Mouse (Mus musculus) cerebellum, postnatal 36 days (tissue): ENCODE measurements around the gene Cxcl10.
"Not testable (repeated sequence)": the region's sequence is repeated elsewhere in the genome, so short reads cannot be mapped to it uniquely, and the experiment has no call there.

ENCODE experiments used
- DNase-seq, 2 experiments: peaks; one replicate each; pipeline ENCODE4 v3.0.0; 2021 to 2022; ENCODE audit warnings: mixed read lengths in 2 of 2

Gene Cxcl10

GRCm38 (mm10) chr5:92368392-92368791 is 19.7 kb upstream of the Cxcl10 start:
- peak; percentile 33 to 61 for DNase-seq

GRCm38 (mm10) chr5:92366565-92366964 is 17.9 kb upstream of the Cxcl10 start:
- DNase-seq, result no peak

- peak; percentile 49 to 57 for DNase-seq
Measured at GRCm38 (mm10) chr5:92365146-92365705, 16.5 kb upstream of the Cxcl10 start.

- DNase-seq, result no peak
Measured at GRCm38 (mm10) chr5:92364011-92364410, 15.3 kb upstream of the Cxcl10 start.

- no peak for DNase-seq
Measured at GRCm38 (mm10) chr5:92363179-92363578, 14.5 kb upstream of the Cxcl10 start.

GRCm38 (mm10) chr5:92358767-92359455 is 10.2 kb upstream of the Cxcl10 start:
- no peak for DNase-seq

GRCm38 (mm10) chr5:92358033-92358432 is 9.3 kb upstream of the Cxcl10 start:
- no peak for DNase-seq

- no peak for DNase-seq
Measured at GRCm38 (mm10) chr5:92353517-92353916, 4.8 kb upstream of the Cxcl10 start.

- DNase-seq, result not testable (repeated sequence)
Measured at GRCm38 (mm10) chr5:92352716-92353115, 4.0 kb upstream of the Cxcl10 start.

- DNase-seq, result no peak
Measured at GRCm38 (mm10) chr5:92349731-92350130, 1.0 kb upstream of the Cxcl10 start.

GRCm38 (mm10) chr5:92345006-92345405 is 3.7 kb downstream of the Cxcl10 start:
- DNase-seq, result no peak

- no peak for DNase-seq
Measured at GRCm38 (mm10) chr5:92340606-92341005, 8.1 kb downstream of the Cxcl10 start.

GRCm38 (mm10) chr5:92336743-92337142 is 11.9 kb downstream of the Cxcl10 start:
- DNase-seq, result no peak

GRCm38 (mm10) chr5:92332359-92332840 is 16.3 kb downstream of the Cxcl10 start:
- DNase-seq, result no peak

- no peak for DNase-seq
Measured at GRCm38 (mm10) chr5:92331635-92332338, 16.9 kb downstream of the Cxcl10 start, which contains the start of gene Art3. Art3 (plus strand) TSS chr5:92331827.

- no peak for DNase-seq
Measured at GRCm38 (mm10) chr5:92331122-92331521, 17.6 kb downstream of the Cxcl10 start.

GRCm38 (mm10) chr5:92327929-92328328 is 20.8 kb downstream of the Cxcl10 start, which contains the start of gene Cxcl9:
Cxcl9 (minus strand) TSS chr5:92328079.
- DNase-seq, result no peak

GRCm38 (mm10) chr5:92327367-92327766 is 21.3 kb downstream of the Cxcl10 start:
- DNase-seq, result no peak

- no peak for DNase-seq
Measured at GRCm38 (mm10) chr5:92323264-92323663, 25.4 kb downstream of the Cxcl10 start.

GRCm38 (mm10) chr5:92322612-92323011 is 26.1 kb downstream of the Cxcl10 start:
- DNase-seq, result no peak

GRCm38 (mm10) chr5:92321631-92322400 is 26.9 kb downstream of the Cxcl10 start:
- DNase-seq, result no peak

- DNase-seq, result no peak
Measured at GRCm38 (mm10) chr5:92318596-92318995, 30.1 kb downstream of the Cxcl10 start.

GRCm38 (mm10) chr5:92318119-92318518 is 30.6 kb downstream of the Cxcl10 start:
- DNase-seq, result no peak
